Mouse (Mus musculus) midbrain, embryonic 14.5 days (tissue): ENCODE results near the gene Mlxip. TPM values are rescaled to one million over a fixed set of nuclear protein-coding genes. Genes with fewer than 3 reads are reported as not detected.

Source experiments
- ATAC-seq: fragments of 200-750 bp; cut with Nextera tagmentation; 2 replicates; pipeline ENCODE4 v1.8.0; 2017; ENCODE audit warnings: moderate number of reproducible peaks, moderate library complexity; ENCODE audit not compliant: low FRiP score, low TSS enrichment
- DNase-seq: peaks from one replicate; pipeline ENCODE4 v3.0.0-alpha.2; 2015
- H3K27ac ChIP-seq: fragments of 300-500 bp; sonication (generic); replicated peaks from 2 replicates; pipeline ENCODE4 v1.5.1; 2014; ENCODE audit warnings: mild to moderate bottlenecking, low read depth, low read length, moderate library complexity
- H3K27me3 ChIP-seq: fragments of 300-500 bp; sonication (generic); 2 replicates; pipeline ENCODE4 v1.6.1; 2014; ENCODE audit warnings: low read length, control low read depth, mixed read lengths; ENCODE audit not compliant: control insufficient read depth, insufficient read depth
- H3K36me3 ChIP-seq: fragments of 300-500 bp; sonication (generic); 2 replicates; pipeline ENCODE4 v1.6.1; 2014; ENCODE audit warnings: low read length, control low read depth; ENCODE audit not compliant: control insufficient read depth, insufficient read depth
- H3K4me1 ChIP-seq: fragments of 300-500 bp; sonication (generic); 2 replicates; pipeline ENCODE4 v1.6.1; 2014; ENCODE audit warnings: mild to moderate bottlenecking, antibody characterized with exemption, low read length, control low read depth; ENCODE audit not compliant: control insufficient read depth, insufficient read depth
- H3K4me2 ChIP-seq: fragments of 300-500 bp; sonication (generic); 2 replicates; pipeline ENCODE4 v1.6.1; 2014; ENCODE audit warnings: mild to moderate bottlenecking, low read length, moderate library complexity
- H3K4me3 ChIP-seq: fragments of 300-500 bp; sonication (generic); replicated peaks from 2 replicates; pipeline ENCODE4 v1.5.1; 2014; ENCODE audit warnings: low read depth, low read length
- H3K9ac ChIP-seq: fragments of 300-500 bp; sonication (generic); replicated peaks from 2 replicates; pipeline ENCODE4 v1.6.1; 2014; ENCODE audit warnings: mild to moderate bottlenecking, low read length, moderate library complexity
- H3K9me3 ChIP-seq: fragments of 300-500 bp; sonication (generic); 2 replicates; pipeline ENCODE4 v1.6.1; 2016; ENCODE audit warnings: low read length, control low read depth, mixed read lengths; ENCODE audit not compliant: control insufficient read depth
- WGBS: fragments of 180-500 bp; shearing (Covaris S2); extraction: QIAGEN DNeasy Blood & Tissue Kit; methylation state at CpG from one replicate; pipeline ENCODE4 v1.1.7; 2014; 5-methylcytosine and 5-hydroxymethylcytosine counted together
- polyA plus RNA-seq: library from polyadenylated mRNA; unstranded; fragments of >200 nt; fragmentation: Nextera tagmentation; extraction: Ambion mirVana; gene quantifications from 2 replicates; pipeline ENCODE4 v1.2.1, GENCODE M21; 2014

Gene Mlxip
- polyA plus RNA-seq, 1 experiment from 2014 or later, result 23.0 TPM

GRCm38 (mm10) chr5:123359431-123359830 lies 35.2 kb upstream of the Mlxip start:
- no peaks in the 10 kb centered on the region for H3K4me1 ChIP-seq
- no peak overlapping the region for H3K4me3 ChIP-seq
- H3K27me3 ChIP-seq, result no peaks in the 10 kb centered on the region
- DNase-seq (no peak), ATAC-seq (no peak)
- H3K9ac ChIP-seq, result no peak overlapping the region
- no peak overlapping the region for H3K4me2 ChIP-seq
- H3K36me3 ChIP-seq, result peaks cover 98% of the 10 kb centered on the region
- 88% methylated on average over 6 of the region's 6 CpGs for WGBS
- no peaks in the 10 kb centered on the region for H3K9me3 ChIP-seq
- H3K27ac ChIP-seq, result no peak overlapping the region

- DNase-seq, result no peak
- no peak for ATAC-seq
- H3K27ac ChIP-seq, result no peak overlapping the region
- peaks cover 94% of the 10 kb centered on the region for H3K36me3 ChIP-seq
- no peak overlapping the region for H3K4me2 ChIP-seq
- H3K27me3 ChIP-seq, result no peaks in the 10 kb centered on the region
- WGBS, result 84% methylated on average over 4 of the region's 4 CpGs
- no peak overlapping the region for H3K4me3 ChIP-seq
- no peaks in the 10 kb centered on the region for H3K4me1 ChIP-seq
- no peaks in the 10 kb centered on the region for H3K9me3 ChIP-seq
- no peak overlapping the region for H3K9ac ChIP-seq
These were observed 31.7 kb upstream of the Mlxip start for GRCm38 (mm10) chr5:123362911-123363310.

- Histone ChIP-seq H3K27me3 (no peaks in the 10 kb centered on the region), H3K36me3 (peaks cover 94% of the 10 kb centered on the region), H3K27ac (no peak overlapping the region), H3K4me2 (no peak overlapping the region), H3K9ac (no peak overlapping the region), H3K4me3 (no peak overlapping the region), H3K4me1 (no peaks in the 10 kb centered on the region), H3K9me3 (no peaks in the 10 kb centered on the region)
- 94% methylated on average over 11 of the region's 11 CpGs for WGBS
- DNase-seq (no peak), ATAC-seq (no peak)
These were observed 30.2 kb upstream of the Mlxip start for GRCm38 (mm10) chr5:123364302-123364971.

- no peak overlapping the region for H3K27ac ChIP-seq
- H3K9ac ChIP-seq, result no peak overlapping the region
- H3K9me3 ChIP-seq, result no peaks in the 10 kb centered on the region
- WGBS, result 80% methylated on average over 13 of the region's 13 CpGs
- H3K4me3 ChIP-seq, result no peak overlapping the region
- no peaks in the 10 kb centered on the region for H3K27me3 ChIP-seq
- peaks cover 95% of the 10 kb centered on the region for H3K36me3 ChIP-seq
- DNase-seq (peak; percentile 84), ATAC-seq (no peak)
- no peaks in the 10 kb centered on the region for H3K4me1 ChIP-seq
- no peak overlapping the region for H3K4me2 ChIP-seq
These were observed 25.6 kb upstream of the Mlxip start for GRCm38 (mm10) chr5:123368869-123369488.

- H3K27me3 ChIP-seq, result no peaks in the 10 kb centered on the region
- 96% methylated on average over 5 of the region's 5 CpGs for WGBS
- H3K36me3 ChIP-seq, result peaks cover 91% of the 10 kb centered on the region
- H3K9me3 ChIP-seq, result no peaks in the 10 kb centered on the region
- DNase-seq (no peak), ATAC-seq (no peak)
- H3K4me2 ChIP-seq, result no peak overlapping the region
- no peak overlapping the region for H3K4me3 ChIP-seq
- no peak overlapping the region for H3K27ac ChIP-seq
- no peaks in the 10 kb centered on the region for H3K4me1 ChIP-seq
- no peak overlapping the region for H3K9ac ChIP-seq
These were observed 24.5 kb upstream of the Mlxip start for GRCm38 (mm10) chr5:123370049-123370448.

- ATAC-seq (no peak), DNase-seq (no peak)
- Histone ChIP-seq H3K4me2 (no peak overlapping the region), H3K4me1 (no peaks in the 10 kb centered on the region), H3K4me3 (no peak overlapping the region), H3K36me3 (peaks cover 46% of the 10 kb centered on the region), H3K27me3 (no peaks in the 10 kb centered on the region), H3K27ac (no peak overlapping the region), H3K9ac (no peak overlapping the region), H3K9me3 (no peaks in the 10 kb centered on the region)
- WGBS, result 95% methylated on average over 10 of the region's 10 CpGs
These were observed 19.3 kb upstream of the Mlxip start for GRCm38 (mm10) chr5:123375262-123375661.

- WGBS, result 88% methylated on average over 6 of the region's 6 CpGs
- H3K27me3 ChIP-seq, result no peaks in the 10 kb centered on the region
- no peaks in the 10 kb centered on the region for H3K9me3 ChIP-seq
- H3K36me3 ChIP-seq, result peaks cover 39% of the 10 kb centered on the region
- no peak overlapping the region for H3K4me3 ChIP-seq
- H3K4me2 ChIP-seq, result no peak overlapping the region
- no peaks in the 10 kb centered on the region for H3K4me1 ChIP-seq
- DNase-seq (no peak), ATAC-seq (no peak)
- H3K27ac ChIP-seq, result no peak overlapping the region
- H3K9ac ChIP-seq, result no peak overlapping the region
These were observed 18.7 kb upstream of the Mlxip start for GRCm38 (mm10) chr5:123375793-123376452.

GRCm38 (mm10) chr5:123376569-123376968 lies 18.0 kb upstream of the Mlxip start:
- no peaks in the 10 kb centered on the region for H3K4me1 ChIP-seq
- no peak overlapping the region for H3K4me2 ChIP-seq
- no peak for ATAC-seq
- H3K36me3 ChIP-seq, result peaks cover 33% of the 10 kb centered on the region
- no peaks in the 10 kb centered on the region for H3K27me3 ChIP-seq
- H3K9ac ChIP-seq, result no peak overlapping the region
- no peak overlapping the region for H3K27ac ChIP-seq
- H3K9me3 ChIP-seq, result no peaks in the 10 kb centered on the region
- WGBS, result 62% methylated on average over 10 of the region's 10 CpGs
- no peak overlapping the region for H3K4me3 ChIP-seq
- DNase-seq, result peak; percentile 61
